Mouse (Mus musculus): ENCODE results near the gene Cfap61. TPM values are rescaled to one million over a fixed set of nuclear protein-coding genes. Genes with fewer than 3 reads are reported as not detected.

Gene Cfap61
- total RNA-seq, 2 experiments from 2014 or later: 0.95 to 1.2 TPM

DNA sequence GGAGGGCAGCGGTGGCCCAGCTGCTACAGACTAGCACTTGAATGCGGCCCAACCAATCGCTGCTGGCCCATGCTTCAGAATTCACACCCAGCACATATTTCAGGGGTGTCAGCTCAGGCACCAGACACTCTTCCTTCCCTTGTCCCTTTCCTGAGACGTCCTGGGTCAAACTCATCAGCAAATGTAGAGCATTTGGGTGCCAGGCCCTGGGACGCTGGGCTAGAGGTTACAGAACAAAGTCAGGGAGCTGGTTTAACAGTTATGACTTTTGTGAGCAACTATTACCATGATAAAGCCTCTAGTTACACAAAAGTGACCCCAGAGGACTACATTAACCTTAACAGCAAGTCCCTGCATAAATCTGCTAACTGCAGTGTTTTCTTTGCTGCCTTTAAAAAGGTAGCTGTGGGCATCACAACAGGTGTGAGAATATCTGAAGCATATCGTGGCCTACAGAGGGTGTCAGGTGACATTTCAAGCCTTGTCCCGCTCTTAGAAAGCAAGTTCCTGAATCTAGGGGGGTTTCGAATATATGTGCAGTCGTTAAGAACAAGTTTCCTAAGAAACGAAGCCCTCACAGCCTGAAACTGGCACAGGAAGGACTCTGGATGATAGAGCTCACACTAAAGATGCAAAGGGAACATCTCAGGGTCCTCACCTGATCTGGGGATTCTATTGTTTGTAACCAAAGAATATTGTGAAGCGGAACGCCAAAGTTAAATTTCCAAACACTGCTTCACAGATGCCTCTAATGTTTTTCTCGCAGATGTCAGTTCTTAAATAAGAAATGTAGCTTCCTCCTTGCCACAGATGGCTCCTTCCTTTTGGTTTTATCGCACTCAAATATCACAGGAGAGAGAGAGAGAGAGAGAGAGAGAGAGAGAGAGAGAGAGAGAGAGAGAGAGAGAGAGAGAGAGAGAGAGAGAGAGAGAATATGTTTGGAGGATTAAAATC lies 281.8 kb downstream of the Cfap61 start:
- DNase-seq (ENCODE audit: low spot score): no peak
- intact Hi-C loops (cut with DNase I): loop anchor here (10.0 kb wide), 1 partner anchor 198 kb away; no protein-coding TSS in a partner anchor

DNA sequence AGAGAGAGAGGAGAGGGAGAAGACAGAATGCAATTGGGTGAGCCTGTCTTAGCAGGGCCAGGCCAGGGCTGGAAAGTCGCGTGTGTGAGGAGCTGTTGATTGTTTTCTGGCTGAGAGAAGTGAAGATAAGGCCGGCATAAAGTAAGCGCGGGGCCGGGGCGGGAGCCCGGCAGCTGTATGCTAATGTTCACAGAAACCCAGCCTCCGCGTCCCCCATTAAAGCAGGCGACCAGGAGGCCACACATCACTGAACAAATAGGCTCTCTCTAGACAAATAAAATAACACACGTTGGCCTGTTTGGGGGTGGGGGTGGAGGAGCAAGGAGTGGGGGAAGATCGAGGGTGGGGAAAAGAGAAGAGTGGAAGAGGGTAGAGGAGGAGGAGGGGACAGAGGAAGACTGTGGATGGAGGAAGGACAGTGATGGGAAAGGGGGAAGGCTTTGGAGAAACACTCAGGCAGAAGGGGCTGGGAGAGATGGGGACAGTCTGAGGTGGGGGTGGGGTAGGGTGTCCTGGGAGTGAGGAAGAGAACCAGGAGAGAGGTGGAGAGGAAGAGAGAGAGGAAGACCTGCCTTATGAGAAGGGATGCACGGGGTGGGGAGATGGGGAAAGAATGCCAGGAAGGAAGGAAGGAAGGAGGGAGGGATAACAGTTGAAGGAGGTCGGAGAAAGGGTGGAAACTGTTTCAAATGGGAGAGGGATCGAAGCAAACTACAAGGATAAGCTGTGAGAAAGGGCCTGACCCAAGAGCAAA lies 282.8 kb downstream of the Cfap61 start:
- no peak for DNase-seq (ENCODE audit: low spot score)
- intact Hi-C loops (cut with DNase I): loop anchor here (10.0 kb wide), 1 partner anchor 197 kb away; no protein-coding TSS in a partner anchor

DNA sequence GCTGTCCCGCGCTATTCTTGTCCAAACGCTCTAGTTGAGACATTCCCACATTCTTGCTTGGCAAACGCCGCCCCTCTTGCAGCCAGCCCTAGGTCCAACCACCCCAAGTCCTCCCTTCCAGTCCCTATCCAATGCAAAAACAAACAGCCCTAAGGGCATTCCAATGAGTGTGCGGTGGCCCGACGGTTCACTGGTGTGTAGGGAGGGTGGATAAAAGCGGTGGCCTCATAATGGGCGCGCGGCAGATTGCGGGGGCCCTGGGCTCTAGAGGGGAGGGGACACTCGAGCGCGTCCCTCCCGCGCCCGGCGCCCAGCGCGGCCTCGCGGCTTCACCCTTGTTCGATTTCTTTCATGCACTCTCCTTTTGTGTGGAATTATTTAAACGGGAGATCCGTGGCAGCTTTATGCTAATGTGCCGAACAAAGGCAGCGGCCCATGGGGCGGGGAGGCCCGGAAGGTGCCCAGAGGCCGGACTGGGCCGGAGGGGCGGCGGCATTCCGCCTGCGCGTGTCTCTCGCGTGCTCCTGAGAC lies 283.6 kb downstream of the Cfap61 start:
- intact Hi-C loops (cut with DNase I): loop anchor here (10.0 kb wide), 1 partner anchor 197 kb away; no protein-coding TSS in a partner anchor

DNA sequence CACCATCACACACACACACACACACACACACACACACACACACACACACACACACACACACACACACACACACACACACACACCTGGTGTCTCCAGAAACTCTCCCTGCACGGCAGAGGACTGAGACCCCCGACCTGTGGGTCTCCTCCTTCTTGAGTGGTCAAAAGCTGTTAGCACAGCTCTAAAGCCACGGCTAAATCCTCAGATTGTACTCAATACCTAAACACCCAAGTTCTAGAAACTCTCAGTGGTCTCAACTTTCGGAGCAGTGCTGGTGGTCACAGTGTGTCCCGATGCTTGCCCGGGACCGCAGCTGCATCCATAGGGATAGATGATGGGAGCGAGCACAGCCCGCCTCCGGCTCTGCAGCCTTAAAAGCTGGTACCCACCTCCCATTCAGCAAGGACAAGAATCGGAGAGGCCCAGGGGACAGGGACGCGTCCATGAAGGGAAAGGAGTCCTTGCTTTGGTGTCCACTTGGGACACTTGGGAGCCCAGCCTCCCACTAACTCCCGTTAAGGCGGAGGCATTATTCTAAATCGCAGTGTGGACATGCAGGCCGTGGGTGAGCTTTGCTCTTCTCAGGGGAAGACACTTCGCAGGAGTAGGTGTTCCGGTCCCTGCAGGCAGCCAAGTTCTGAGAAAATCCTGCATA lies 284.4 kb downstream of the Cfap61 start:
- DNase-seq (ENCODE audit: low spot score): no peak
- intact Hi-C loops (cut with DNase I): loop anchor here (10.0 kb wide), 1 partner anchor 196 kb away; no protein-coding TSS in a partner anchor

More for the DNA sequence above, 283.6 kb downstream of the Cfap61 start:
- no peak for DNase-seq (ENCODE audit: low spot score)

DNA sequence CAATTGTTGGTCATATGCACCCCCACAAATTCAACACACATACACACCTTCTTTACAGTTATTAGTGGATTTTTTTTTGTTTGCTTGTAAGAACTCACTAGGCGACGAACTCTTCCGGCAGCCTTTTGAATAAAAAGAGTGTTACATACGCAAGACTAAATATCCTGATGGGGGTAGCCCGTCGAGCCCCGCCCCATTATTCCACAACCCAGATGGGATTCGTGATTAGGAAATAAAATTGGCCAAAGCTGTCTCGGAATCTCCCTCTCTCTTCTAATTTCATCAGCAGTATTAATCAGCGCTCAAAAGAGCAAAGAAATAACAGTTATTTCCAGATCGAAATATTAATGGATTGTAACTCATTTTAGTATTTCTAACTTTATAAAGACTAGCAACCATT lies 285.2 kb downstream of the Cfap61 start:
- no peak for DNase-seq (ENCODE audit: low spot score)
- intact Hi-C loops (cut with DNase I): loop anchor here (10.0 kb wide), 2 partner anchors 195 to 865 kb away; partner anchors contain the start of gene Nkx2-4

DNA sequence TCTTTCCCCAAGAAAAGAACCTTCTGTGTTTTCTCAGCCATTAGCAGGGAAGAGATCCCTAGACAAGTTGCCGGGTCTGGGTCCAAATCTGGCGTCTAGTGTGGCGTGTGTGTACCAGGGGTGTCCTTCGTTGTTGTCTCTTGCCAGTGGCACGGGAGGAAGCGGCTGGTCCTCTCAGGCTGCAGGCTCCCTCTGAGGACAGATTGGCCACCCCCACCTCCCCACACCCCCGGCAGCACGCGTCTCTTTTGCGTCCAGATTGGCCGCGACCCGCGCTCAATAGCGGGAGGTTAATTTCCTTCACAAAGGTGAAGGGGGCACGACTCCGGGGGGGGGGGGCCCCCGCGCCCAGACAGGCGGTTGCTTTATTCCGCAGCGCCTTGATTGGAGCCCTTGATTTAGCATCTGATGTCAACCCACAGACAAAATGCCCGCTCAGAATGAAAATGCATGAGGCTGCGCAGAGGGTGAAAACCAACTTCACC lies 286.0 kb downstream of the Cfap61 start:
- no peak for DNase-seq (ENCODE audit: low spot score)
- intact Hi-C loops (cut with DNase I): loop anchor here (10.0 kb wide), 1 partner anchor 864 kb away; the partner anchor contains the start of gene Nkx2-4

DNA sequence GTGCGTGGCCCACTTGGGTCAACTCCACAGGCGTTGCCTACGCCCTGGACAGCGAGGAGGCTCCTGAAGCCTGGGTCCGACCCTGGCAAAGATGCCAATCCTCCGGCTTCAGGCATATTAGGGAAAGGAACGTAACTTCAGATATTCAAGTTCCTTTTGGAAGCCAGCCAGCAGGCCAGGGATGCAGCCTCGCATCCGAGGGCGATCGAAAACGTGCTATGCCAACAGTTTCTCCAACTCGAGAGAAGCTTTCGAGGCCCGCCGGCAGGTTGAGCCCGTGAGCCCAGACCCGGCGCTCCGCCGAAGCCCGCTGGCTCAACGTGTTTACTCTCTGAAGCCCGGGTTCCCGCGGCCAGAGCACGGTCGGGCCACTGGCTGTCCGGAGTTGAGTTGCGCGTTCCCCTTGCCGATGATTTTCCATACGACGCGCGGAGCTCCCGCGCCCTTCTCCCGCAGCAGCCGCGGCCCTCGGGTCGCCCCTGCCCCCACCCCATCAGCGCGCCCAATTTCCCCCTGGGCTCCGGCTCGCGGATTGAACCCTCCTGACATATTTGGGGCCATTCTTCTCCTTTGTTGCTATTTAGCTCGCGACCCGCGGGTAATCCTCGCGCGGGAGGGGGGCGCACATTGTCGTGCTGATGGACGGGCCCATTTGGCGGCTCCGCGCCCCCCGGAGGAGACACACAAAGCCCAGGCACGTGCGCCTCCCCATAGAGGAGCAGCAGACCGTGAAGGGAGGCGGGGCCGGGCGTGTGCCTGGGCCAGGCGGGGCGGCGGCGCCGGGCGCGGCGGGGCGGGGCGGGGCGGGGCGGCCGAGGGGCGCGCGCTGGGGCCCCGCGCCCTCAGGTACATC lies 286.7 kb downstream of the Cfap61 start, which contains the start of gene Insm1:
Gene Insm1 (plus strand): TSS at position 846 of the 853 bp plus-strand sequence.
- no peak for DNase-seq (ENCODE audit: low spot score)
- intact Hi-C loops (cut with DNase I): loop anchor here (10.0 kb wide), 1 partner anchor 863 kb away; the partner anchor contains the start of gene Nkx2-4

DNA sequence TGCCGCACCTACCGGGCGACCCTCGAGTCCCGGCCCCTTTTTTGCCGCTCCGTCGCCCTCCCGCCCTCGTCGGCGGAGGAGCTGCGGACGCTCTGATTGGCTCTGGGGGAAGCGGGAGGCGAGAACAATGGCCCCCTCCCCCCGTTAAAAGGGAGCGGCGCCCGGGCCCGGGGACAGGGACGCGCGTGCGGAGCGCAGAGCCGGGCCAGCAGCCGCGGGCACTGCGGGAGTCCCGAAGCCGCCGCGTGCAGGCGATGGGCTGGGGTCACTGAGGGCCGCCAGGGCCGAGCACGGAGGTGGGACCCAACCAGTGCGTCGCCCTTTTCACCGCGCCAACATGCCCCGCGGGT lies 287.3 kb downstream of the Cfap61 start:
- intact Hi-C loops (cut with DNase I): loop anchor here (10.0 kb wide), 1 partner anchor 863 kb away; the partner anchor contains the start of gene Nkx2-4
- no peak for DNase-seq (ENCODE audit: low spot score)

DNA sequence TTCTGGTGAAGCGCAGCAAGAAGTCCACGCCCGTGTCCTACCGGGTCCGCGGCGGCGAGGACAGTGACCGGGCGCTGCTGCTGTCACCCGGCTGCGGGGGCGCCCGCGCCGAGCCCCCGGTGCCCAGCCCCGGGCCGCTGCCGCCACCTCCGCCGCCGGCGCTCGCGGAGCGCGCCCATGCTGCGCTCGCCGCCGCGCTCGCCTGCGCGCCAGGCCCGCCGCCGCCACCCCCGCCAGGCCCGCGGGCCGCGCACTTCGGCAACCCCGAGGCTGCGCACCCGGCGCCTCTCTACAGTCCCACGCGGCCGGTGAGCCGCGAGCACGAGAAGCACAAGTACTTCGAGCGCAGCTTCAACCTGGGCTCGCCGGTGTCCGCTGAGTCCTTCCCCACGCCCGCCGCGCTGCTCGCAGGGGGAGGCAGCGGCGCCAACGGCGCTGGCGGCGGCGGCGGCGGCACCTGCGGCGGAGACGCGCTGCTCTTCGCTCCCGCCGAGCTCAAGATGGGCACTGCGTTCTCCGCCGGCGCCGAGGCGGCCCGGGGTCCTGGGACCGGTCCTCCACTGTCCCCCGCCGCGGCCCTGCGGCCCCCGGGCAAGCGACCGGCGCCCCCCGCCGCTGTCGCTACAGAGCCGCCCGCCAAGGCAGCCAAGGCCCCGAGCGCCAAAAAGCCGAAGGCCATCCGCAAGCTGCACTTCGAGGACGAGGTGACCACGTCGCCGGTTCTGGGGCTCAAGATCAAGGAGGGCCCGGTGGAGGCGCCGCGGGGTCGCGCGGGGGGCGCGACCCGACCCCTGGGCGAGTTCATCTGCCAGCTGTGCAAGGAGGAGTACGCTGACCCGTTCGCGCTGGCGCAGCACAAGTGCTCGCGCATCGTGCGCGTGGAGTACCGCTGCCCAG lies 287.9 kb downstream of the Cfap61 start:
- intact Hi-C loops (cut with DNase I): loop anchor here (10.0 kb wide), 1 partner anchor 862 kb away; the partner anchor contains the start of gene Nkx2-4
- DNase-seq (ENCODE audit: low spot score): no peak

DNA sequence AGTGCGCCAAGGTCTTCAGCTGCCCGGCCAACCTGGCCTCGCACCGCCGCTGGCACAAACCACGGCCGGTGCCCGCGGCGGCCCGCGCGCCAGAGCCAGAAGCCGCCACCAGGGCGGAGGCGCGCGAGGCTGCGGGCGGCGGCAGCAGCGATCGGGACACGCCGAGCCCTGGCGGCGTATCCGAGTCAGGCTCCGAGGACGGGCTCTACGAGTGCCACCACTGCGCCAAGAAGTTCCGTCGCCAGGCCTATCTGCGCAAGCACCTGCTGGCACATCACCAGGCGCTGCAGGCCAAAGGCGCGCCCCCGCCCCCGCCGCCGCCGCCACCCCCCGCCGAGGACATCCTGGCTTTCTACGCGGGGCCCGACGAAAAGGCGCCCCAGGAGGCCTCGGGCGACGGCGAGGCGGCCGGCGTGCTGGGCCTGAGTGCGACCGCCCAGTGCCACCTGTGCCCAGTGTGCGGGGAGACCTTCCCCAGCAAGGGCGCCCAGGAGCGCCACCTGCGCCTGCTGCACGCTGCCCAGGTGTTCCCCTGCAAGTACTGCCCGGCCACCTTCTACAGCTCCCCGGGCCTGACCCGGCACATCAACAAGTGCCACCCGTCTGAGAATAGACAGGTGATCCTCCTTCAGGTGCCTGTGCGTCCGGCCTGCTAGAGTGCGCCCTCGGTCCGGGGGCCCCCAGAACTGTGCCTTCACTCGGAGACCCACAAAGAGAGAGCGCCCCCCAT lies 288.8 kb downstream of the Cfap61 start:
- no peak for DNase-seq (ENCODE audit: low spot score)
- intact Hi-C loops (cut with DNase I): loop anchor here (10.0 kb wide), 1 partner anchor 861 kb away; the partner anchor contains the start of gene Nkx2-4

DNA sequence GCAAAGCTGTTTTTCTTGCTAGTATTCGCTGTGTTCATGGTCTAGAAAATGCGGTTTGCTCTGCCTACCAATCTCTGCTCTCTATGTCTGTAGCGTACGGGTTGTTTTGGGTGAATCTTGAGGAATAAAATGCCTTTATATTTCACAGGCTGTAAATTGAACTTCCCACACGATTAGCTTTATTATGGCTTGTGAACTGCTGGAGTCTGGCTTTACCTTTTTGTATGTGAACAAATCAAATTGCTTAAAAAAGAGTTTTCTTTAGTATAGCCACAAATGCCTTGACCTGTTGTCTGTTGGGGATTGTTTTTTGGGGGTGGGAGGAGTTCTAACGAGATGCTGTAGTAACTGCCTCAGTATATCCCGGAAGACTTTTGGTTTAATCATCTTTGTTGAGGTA lies 289.6 kb downstream of the Cfap61 start:
- intact Hi-C loops (cut with DNase I): loop anchor here (10.0 kb wide), 1 partner anchor 861 kb away; the partner anchor contains the start of gene Nkx2-4
- no peak for DNase-seq (ENCODE audit: low spot score)

DNA sequence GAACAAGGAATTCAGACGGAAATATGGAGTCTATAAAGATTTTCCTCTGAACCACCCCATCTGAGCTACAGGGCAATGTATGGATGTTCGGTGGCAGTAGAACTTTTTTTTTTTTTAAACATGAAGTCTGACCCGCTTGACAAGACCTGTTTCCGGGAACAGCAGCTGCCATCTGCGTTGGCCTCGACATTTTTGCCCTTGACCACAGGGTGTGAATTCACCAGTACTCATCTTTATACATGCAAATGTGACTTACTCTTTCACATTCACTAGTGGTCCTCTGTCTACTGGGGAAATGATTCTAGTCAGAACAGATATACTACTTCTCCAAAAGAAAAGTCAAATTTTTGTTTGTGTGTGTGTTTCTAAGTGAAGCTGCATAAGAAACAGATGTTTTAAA lies 291.2 kb downstream of the Cfap61 start:
- intact Hi-C loops (cut with DNase I): loop anchor here (10.0 kb wide), 1 partner anchor 859 kb away; the partner anchor contains the start of gene Nkx2-4
- no peak for DNase-seq (ENCODE audit: low spot score)

DNA sequence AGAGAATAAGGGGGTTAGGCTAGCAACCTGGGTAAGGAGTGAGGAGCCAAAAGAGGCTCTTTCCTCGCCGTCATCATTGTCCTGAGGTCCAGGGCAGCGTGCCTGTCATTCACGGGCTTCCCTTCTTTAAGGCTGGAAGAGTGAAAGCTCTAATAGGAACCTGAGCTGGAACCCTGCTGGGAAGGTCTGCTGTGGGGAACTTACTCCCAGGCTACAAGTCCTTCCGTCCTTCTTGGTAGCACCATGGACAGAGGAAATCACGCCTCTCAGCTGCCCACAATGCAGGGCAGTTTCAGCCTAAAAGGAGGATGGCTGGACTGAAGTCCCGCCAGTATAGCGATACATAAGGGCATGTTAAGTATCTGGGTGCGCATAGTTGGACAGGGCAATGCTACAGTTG lies 291.9 kb downstream of the Cfap61 start:
- DNase-seq (ENCODE audit: low spot score): no peak
- intact Hi-C loops (cut with DNase I): loop anchor here (10.0 kb wide), 1 partner anchor 858 kb away; the partner anchor contains the start of gene Nkx2-4

DNA sequence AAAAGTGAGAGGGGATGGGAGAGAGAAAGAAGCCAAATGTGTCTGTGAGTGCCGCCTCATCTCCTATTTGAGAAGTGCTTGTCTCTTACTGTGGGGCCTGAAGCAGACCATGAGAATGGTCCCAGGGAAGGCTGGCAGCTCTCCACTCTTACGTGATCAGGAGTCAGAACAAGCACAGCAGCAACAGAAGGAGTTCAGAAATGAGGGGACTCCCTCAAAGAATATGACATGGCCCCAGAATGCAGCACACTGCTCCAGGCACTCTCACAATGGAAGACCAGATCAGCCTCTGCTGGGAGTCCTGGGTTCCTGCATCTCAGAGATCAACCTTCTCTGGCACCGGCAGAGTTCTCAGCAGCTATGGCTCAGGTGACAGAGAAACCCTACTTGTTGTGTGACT lies 293.1 kb downstream of the Cfap61 start:
- DNase-seq (ENCODE audit: low spot score): no peak
- intact Hi-C loops (cut with DNase I): loop anchor here (10.0 kb wide), 1 partner anchor 857 kb away; the partner anchor contains the start of gene Nkx2-4

DNA sequence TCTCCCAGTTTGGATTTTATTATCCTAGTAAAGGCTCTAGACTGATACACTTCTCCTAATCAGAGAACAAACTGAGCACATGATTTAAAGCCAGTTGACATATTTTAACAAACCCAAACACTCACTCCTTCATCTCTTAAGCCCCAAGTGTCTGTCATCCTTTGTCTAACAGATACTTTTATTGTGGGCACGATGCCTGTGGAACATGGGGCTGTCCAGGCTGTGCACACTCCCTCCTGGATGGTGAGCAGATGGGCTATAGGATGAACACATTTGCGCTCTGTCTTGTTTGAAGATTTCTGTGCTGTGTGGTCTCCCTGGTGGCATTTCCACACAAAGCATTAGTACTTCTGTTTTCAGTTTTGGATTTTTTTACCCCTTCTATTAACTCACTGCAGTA lies 293.9 kb downstream of the Cfap61 start:
- intact Hi-C loops (cut with DNase I): loop anchor here (10.0 kb wide), 1 partner anchor 856 kb away; the partner anchor contains the start of gene Nkx2-4

DNA sequence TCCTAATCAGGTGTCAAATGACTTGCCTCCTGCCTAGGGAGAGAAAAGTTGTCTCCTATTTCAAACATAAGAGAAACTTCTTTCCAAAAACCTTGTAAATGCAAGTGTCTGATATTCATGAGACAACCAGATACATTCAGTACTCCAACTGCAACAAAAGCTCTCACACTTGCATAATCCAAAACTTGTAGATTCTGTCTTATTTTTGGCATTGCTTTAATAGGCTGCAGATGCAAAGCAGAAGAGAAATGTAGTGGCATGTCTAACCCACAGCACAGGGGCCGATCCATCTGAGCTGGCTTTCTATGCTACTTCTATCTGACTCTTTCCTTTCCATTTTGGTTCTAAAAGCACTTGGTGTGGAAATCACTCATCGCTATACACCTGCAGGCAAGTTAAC lies 296.9 kb downstream of the Cfap61 start:
- DNase-seq (ENCODE audit: low spot score): no peak
- intact Hi-C loops (cut with DNase I): no loop called here

More for the DNA sequence above, 293.9 kb downstream of the Cfap61 start:
- DNase-seq (ENCODE audit: low spot score): no peak

All from heart, postnatal 25 days (tissue).